Mouse (Mus musculus) liver, adult 2 months (tissue): ENCODE data around the gene Cntnap1.

ENCODE experiments used
- CTCF ChIP-seq: fragments of 200-500 bp; IDR thresholded peaks from 2 replicates; pipeline ENCODE4 v1.5.1; 2011; ENCODE audit warnings: low read depth, low read length, control low read depth
- POLR2A ChIP-seq: fragments of 200-500 bp; IDR thresholded peaks from 2 replicates; pipeline ENCODE4 v1.6.1; 2011; ENCODE audit warnings: low read length, control low read depth; ENCODE audit not compliant: insufficient read depth; ENCODE audit errors: extremely low read depth

DNA sequence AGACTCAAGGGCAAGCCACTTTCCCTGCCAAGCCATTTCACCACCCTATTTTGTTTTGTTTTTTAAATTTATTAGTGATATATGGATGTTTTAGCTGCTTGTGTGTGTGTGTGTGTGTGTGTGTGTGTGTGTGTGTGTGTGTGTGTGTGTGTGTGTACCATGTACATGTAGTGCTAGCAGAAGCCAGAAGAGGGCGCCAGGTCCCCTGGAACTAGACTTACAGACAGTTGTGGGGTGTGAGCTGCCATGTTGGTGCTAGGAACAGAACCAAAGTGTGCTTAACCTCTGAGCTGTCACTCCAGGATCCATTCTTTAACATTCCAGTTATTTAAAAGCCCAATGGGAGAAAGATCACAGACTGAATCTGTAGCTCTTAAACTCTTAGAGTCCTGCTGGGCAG, 43.2 kb upstream of the Cntnap1 start:
- TF ChIP-seq POLR2A: no peak
- peak; percentile 16; the same call in 1 of the 2 replicates for TF ChIP-seq CTCF
